Mouse (Mus musculus) lung, adult 2 months (tissue): ENCODE measurements around the gene Itga7. TPM values are rescaled to one million over a fixed set of nuclear protein-coding genes. Genes with fewer than 3 reads are reported as not detected.

Experiments
- DNase-seq: peaks from one replicate; pipeline ENCODE4 v3.0.0; 2022
- H3K4me1 ChIP-seq: fragments of 200-500 bp; 2 replicates; pipeline ENCODE4 v1.6.1; 2011; ENCODE audit warnings: low read length; ENCODE audit not compliant: control insufficient read depth, insufficient read depth
- H3K4me3 ChIP-seq: fragments of 200-500 bp; replicated peaks from 2 replicates; pipeline ENCODE3; 2011; ENCODE audit warnings: low read depth, mild to moderate bottlenecking, control low read depth, low read length; ENCODE audit errors: extremely low read depth
- CTCF ChIP-seq: fragments of 200-500 bp; IDR thresholded peaks from 2 replicates; pipeline ENCODE4 v1.5.1; 2011; ENCODE audit warnings: mild to moderate bottlenecking, low read length, control low read depth; ENCODE audit not compliant: insufficient read depth
- POLR2A ChIP-seq: fragments of 200-500 bp; IDR thresholded peaks from 2 replicates; pipeline ENCODE4 v1.6.1; 2011; ENCODE audit warnings: low read depth, mild to moderate bottlenecking, control low read depth, low read length, borderline replicate concordance; ENCODE audit errors: extremely low read depth
- WGBS: fragments of 180-500 bp; shearing (Covaris S2); methylation state at CpG from one replicate; pipeline ENCODE4 v1.1.7; 2018; 5-methylcytosine and 5-hydroxymethylcytosine counted together
- polyA plus RNA-seq: library from polyadenylated mRNA; depleted of rRNA; stranded (reverse); fragments of >200 nt; gene quantifications from 2 replicates; pipeline ENCODE4 v1.2.3, GENCODE M21; 2012; rRNA removed

Gene Itga7
- polyA plus RNA-seq, result 31.5 and 37.6 TPM in 2 replicates

GRCm38 (mm10) chr10:128933574-128933973 is at the start of gene Itga7:
TSS of gene Itga7 (plus strand) at chr10:128933818.
- H3K4me3 ChIP-seq, result peak within 1 kb of the TSS; percentile 46
- no peak for TF ChIP-seq CTCF
- 0 out of 2 replicates have a peak, but pooled peaks have one; percentile 12 for TF ChIP-seq POLR2A
- DNase-seq, result peak; percentile 42
- peaks cover 7% of the 10 kb centered on the region; the same call in 1 of the 2 replicates for H3K4me1 ChIP-seq
- WGBS, result 1% methylated on average over 26 of the region's 26 CpGs

GRCm38 (mm10) chr10:128888941-128889827 is 44.4 kb upstream of the Itga7 start:
- TF ChIP-seq POLR2A (no peak), CTCF (no peak)
- WGBS, result 19% methylated on average over 7 of the region's 7 CpGs

GRCm38 (mm10) chr10:128889846-128890245 is 43.8 kb upstream of the Itga7 start:
- DNase-seq, result no peak
- WGBS, result 54% methylated on average over 2 of the region's 2 CpGs
- TF ChIP-seq POLR2A, result no peak
- no peak for TF ChIP-seq CTCF
- Histone ChIP-seq H3K4me3 (no peak overlapping the region), H3K4me1 (peaks cover 6% of the 10 kb centered on the region; the same call in 1 of the 2 replicates)

More at GRCm38 (mm10) chr10:128888941-128889827, 44.4 kb upstream of the Itga7 start:
- H3K4me3 ChIP-seq, result no peak overlapping the region
- H3K4me1 ChIP-seq, result peaks cover 6% of the 10 kb centered on the region; the same call in 1 of the 2 replicates
- no peak for DNase-seq

GRCm38 (mm10) chr10:128890383-128891295 is 43.0 kb upstream of the Itga7 start:
- DNase-seq, result no peak

GRCm38 (mm10) chr10:128891296-128892094 is 42.1 kb upstream of the Itga7 start, which contains the start of gene Gdf11:
TSS of gene Gdf11 (minus strand) at chr10:128891718.
- no peak for TF ChIP-seq CTCF
- TF ChIP-seq POLR2A, result no peak
- peak; percentile 36 for DNase-seq
- peak within 1 kb of the TSS; percentile 50 for H3K4me3 ChIP-seq
- under 1% methylated on average over 55 of the region's 89 CpGs for WGBS
- H3K4me1 ChIP-seq, result peaks cover 6% of the 10 kb centered on the region; the same call in 1 of the 2 replicates

More at GRCm38 (mm10) chr10:128890383-128891295, 43.0 kb upstream of the Itga7 start:
- WGBS, result 4% methylated on average over 40 of the region's 40 CpGs
- no peak for TF ChIP-seq POLR2A
- TF ChIP-seq CTCF, result no peak
- peaks cover 6% of the 10 kb centered on the region; the same call in 1 of the 2 replicates for H3K4me1 ChIP-seq
- peak overlapping the region; percentile 50 for H3K4me3 ChIP-seq

GRCm38 (mm10) chr10:128892246-128892645 is 41.4 kb upstream of the Itga7 start:
- no peak for TF ChIP-seq CTCF
- DNase-seq, result no peak
- whole genome bisulfite sequencing, result 7% methylated on average over 9 of the region's 9 CpGs
- peak overlapping the region; percentile 48 for H3K4me3 ChIP-seq
- H3K4me1 ChIP-seq, result peaks cover 6% of the 10 kb centered on the region; the same call in 1 of the 2 replicates

- Histone ChIP-seq H3K4me1 (peaks cover 4% of the 10 kb centered on the region), H3K4me3 (no peak overlapping the region)
- under 1% methylated on average over 9 of the region's 9 CpGs for WGBS
- DNase-seq, result peak; percentile 58
- TF ChIP-seq POLR2A (no peak), CTCF (peak; percentile 10; the same call in 1 of the 2 replicates)
Observed at GRCm38 (mm10) chr10:128895437-128895836, 38.2 kb upstream of the Itga7 start.

- no peak for DNase-seq
- Histone ChIP-seq H3K4me3 (no peak overlapping the region), H3K4me1 (no peaks in the 10 kb centered on the region; the same call in 1 of the 2 replicates)
- no peak for TF ChIP-seq CTCF
- no peak for TF ChIP-seq POLR2A
- WGBS, result 10% methylated on average over 17 of the region's 17 CpGs
Observed at GRCm38 (mm10) chr10:128895952-128896693, 37.5 kb upstream of the Itga7 start.
